Mouse (Mus musculus): ENCODE measurements at regions not wholly inside any gene's neighbourhood (a gene's known extent, or its start where the extent isn't known, plus 50 kb on each side); places are given as distances from the start of the nearest gene placed in this dataset.

GRCm38 (mm10) chr4:81988796-81989195 lies 546.2 kb upstream of the Mpdz start:
- no peak for TF ChIP-seq CTCF (IDR thresholded peaks at IDR 0.05; ENCODE audit: extremely low read depth, insufficient read depth, insufficient read length, insufficient replicate concordance)
- no peak for TF ChIP-seq POLR2A (IDR thresholded peaks at IDR 0.05; ENCODE audit: low read depth, low read length)

Measured in spleen, adult 2 months (tissue).